8 mouse cellular contexts compared by ENCODE assay signal in genomic region chr17:70521971-70522370, GRCm38 (mm10).
DNase-seq lines count a peak whose midpoint lies in the region; ATAC-seq and TF ChIP-seq lines count a peak whose summit lies in the region.

No protein-coding gene starts in this region.

- peak overlapping the region; percentile 32; the same call in 1 of the 2 replicates for H3K4me2 ChIP-seq in intestine, postnatal 0 days (replicated peaks; ENCODE audit: low read depth)

- no peaks in the 10 kb centered on the region for H3K36me3 ChIP-seq in intestine, postnatal 0 days (ENCODE audit: control insufficient read depth, insufficient read depth)

- DNase-seq in left cerebral cortex, adult 18-20 months (ENCODE audit: low spot score in 2 of 2), result peak; percentile 57 to 67
- DNase-seq in left cerebral cortex, adult 11 months (ENCODE audit: low spot score), result no peak
- DNase-seq in right cerebral cortex, adult 18-20 months, result peak; percentile 56
- DNase-seq in adrenal gland, postnatal 10 days, result no peak
- DNase-seq in adrenal gland, adult 2 months, result no peak

- H3K27me3 ChIP-seq in intestine, postnatal 0 days (replicated peaks; ENCODE audit: control insufficient read depth, insufficient read depth, low read length), result no peaks in the 10 kb centered on the region

- peak overlapping the region; percentile 97 for H3K27ac ChIP-seq in cortical plate, adult 2 months (ENCODE audit: insufficient read depth, low read length)
- no peak overlapping the region for H3K27ac ChIP-seq in intestine, postnatal 0 days (ENCODE audit: low read depth, low read length)

- no peak for TF ChIP-seq CTCF in cortical plate, adult 2 months (IDR thresholded peaks at IDR 0.05; ENCODE audit: extremely low read depth, insufficient read depth, low read length)
- no peak for TF ChIP-seq CTCF in intestine, postnatal 0 days (IDR thresholded peaks at IDR 0.05; ENCODE audit: low read depth)

- 32% methylated on average over 11 of the region's 11 CpGs for WGBS in intestine, postnatal 0 days

- H3K4me3 ChIP-seq in cortical plate, adult 2 months (ENCODE audit: insufficient read depth, low read length), result peak overlapping the region; percentile 42
- H3K4me3 ChIP-seq in intestine, postnatal 0 days (ENCODE audit: low read depth, low read length), result no peak overlapping the region

- no peak for ATAC-seq in intestine, postnatal 0 days
- no peak for ATAC-seq in monocyte, adult 5-6 weeks (replicated peaks; ENCODE audit: insufficient number of reproducible peaks, low FRiP score, low TSS enrichment, poor library complexity, severe bottlenecking)

- H3K9me3 ChIP-seq in intestine, postnatal 0 days (ENCODE audit: control insufficient read depth), result no peaks in the 10 kb centered on the region

- peaks cover 3% of the 10 kb centered on the region; the same call in 1 of the 2 replicates for H3K4me1 ChIP-seq in cortical plate, adult 2 months (ENCODE audit: control insufficient read depth, insufficient read depth, low read length)
- H3K4me1 ChIP-seq in intestine, postnatal 0 days (replicated peaks; ENCODE audit: control insufficient read depth, insufficient read depth, low read length), result no peaks in the 10 kb centered on the region

- peak; percentile 96 for TF ChIP-seq POLR2A in cortical plate, adult 2 months (IDR thresholded peaks at IDR 0.05; ENCODE audit: extremely low read depth, insufficient read depth, low read length)

- H3K9ac ChIP-seq in intestine, postnatal 0 days (ENCODE audit: low read depth, low read length), result no peak overlapping the region

Comparison
In these comparisons a context has a peak if more than half of its experiments do, and no peak if none do; other contexts are left out.
1. DNase-seq: peak in left cerebral cortex, adult 18-20 months (2 of 2) and right cerebral cortex, adult 18-20 months (single experiment); none in left cerebral cortex, adult 11 months (single experiment), adrenal gland, postnatal 10 days (single experiment) and adrenal gland, adult 2 months (single experiment).